Mouse (Mus musculus) lung, embryonic 15.5 days (tissue): ENCODE results near the gene Vac14. TPM values are rescaled to one million over a fixed set of nuclear protein-coding genes. Genes with fewer than 3 reads are reported as not detected.
A peak's percentile ranks its signal among the peaks of the same experiment; 100 is the strongest.

ENCODE experiments used
- ATAC-seq: fragments of 200-750 bp; cut with Nextera tagmentation; 2 replicates; pipeline ENCODE4 v1.8.0; 2017; ENCODE audit warnings: moderate number of reproducible peaks, borderline replicate concordance; ENCODE audit not compliant: low FRiP score, low TSS enrichment; ENCODE audit errors: extremely low read depth
- H3K27ac ChIP-seq: fragments of 300-500 bp; sonication (generic); 2 replicates; pipeline ENCODE4 v1.5.1; 2015; ENCODE audit warnings: moderate library complexity, mild to moderate bottlenecking, inconsistent platforms
- H3K27me3 ChIP-seq: fragments of 300-500 bp; sonication (generic); 2 replicates; pipeline ENCODE4 v1.6.1; 2015; ENCODE audit warnings: inconsistent platforms
- H3K36me3 ChIP-seq: fragments of 300-500 bp; sonication (generic); 2 replicates; pipeline ENCODE4 v1.6.1; 2015; ENCODE audit warnings: inconsistent platforms
- H3K4me1 ChIP-seq: fragments of 300-500 bp; sonication (generic); 2 replicates; pipeline ENCODE4 v1.6.1; 2015; ENCODE audit warnings: inconsistent platforms
- H3K4me2 ChIP-seq: fragments of 300-500 bp; sonication (generic); 2 replicates; pipeline ENCODE4 v1.6.1; 2015; ENCODE audit warnings: inconsistent platforms, mild to moderate bottlenecking, moderate library complexity
- H3K4me3 ChIP-seq: fragments of 300-500 bp; sonication (generic); 2 replicates; pipeline ENCODE4 v1.5.1; 2015; ENCODE audit warnings: mild to moderate bottlenecking, inconsistent platforms
- H3K9ac ChIP-seq: fragments of 300-500 bp; sonication (generic); 2 replicates; pipeline ENCODE4 v1.6.1; 2015; ENCODE audit warnings: inconsistent platforms
- H3K9me3 ChIP-seq: fragments of 300-500 bp; sonication (generic); 2 replicates; pipeline ENCODE4 v1.6.1; 2016; ENCODE audit warnings: inconsistent platforms
- WGBS: fragments of 180-500 bp; shearing (Covaris S2); methylation state at CpG from one replicate; pipeline ENCODE4 v1.1.7; 2015; 5-methylcytosine and 5-hydroxymethylcytosine counted together
- polyA plus RNA-seq: library from polyadenylated mRNA; unstranded; fragments of >200 nt; fragmentation: Nextera tagmentation; extraction: Ambion mirVana; gene quantifications from 2 replicates; pipeline ENCODE4 v1.2.1, GENCODE M21; 2015

Gene Vac14
- polyA plus RNA-seq, 1 experiment from 2014 or later, result 18.2 TPM

DNA sequence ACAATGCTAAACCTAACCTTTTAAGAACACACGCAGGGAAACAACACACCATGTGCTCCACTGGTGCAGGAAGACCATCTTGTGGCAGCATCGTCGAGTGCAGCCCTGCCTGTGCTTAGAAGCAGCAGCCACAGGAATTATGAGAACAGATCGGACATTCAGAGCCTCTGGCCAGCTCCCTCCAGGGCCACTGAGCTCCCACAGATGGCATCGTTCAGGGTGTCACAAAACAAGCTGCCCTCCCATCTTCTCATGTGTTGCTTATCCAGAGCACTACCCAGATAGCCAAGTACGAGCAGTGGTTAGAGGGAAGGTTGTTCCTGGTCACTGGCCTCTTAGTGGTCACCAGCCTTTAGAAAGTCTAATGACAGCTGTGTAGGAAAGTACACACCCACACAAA, 30.9 kb downstream of the Vac14 start:
- 0 out of 2 replicates have a peak, but pooled peaks cover 5% of the 10 kb centered on the region for H3K36me3 ChIP-seq
- no peak overlapping the region for H3K4me3 ChIP-seq
- H3K4me1 ChIP-seq, result no peaks in the 10 kb centered on the region
- H3K27ac ChIP-seq, result no peak overlapping the region
- no peak overlapping the region for H3K4me2 ChIP-seq
- 83% methylated on average over 6 of the region's 6 CpGs for WGBS
- no peaks in the 10 kb centered on the region for H3K27me3 ChIP-seq
- H3K9me3 ChIP-seq, result no peaks in the 10 kb centered on the region
- H3K9ac ChIP-seq, result no peak overlapping the region
- ATAC-seq, result no peak

DNA sequence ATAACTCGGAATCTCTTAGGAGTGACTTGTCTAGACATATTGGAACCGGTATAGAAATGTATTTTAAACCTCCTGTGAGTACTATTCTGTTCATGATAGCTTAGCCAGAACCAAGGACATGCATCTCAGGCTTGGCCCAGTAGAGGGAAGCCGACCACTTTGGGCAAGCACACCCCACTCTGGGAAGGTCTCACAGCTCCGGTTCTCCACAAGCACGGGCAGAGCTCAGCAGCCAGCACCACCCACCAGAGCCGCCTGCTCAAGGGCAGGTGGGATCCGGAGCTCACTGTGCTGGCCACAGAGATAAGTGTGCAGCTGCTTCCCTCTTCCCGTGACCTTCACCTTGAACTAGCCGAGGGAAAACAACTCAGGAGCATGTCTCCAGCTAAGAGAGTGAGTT, 32.5 kb downstream of the Vac14 start:
- Histone ChIP-seq H3K4me2 (no peak overlapping the region), H3K27ac (no peak overlapping the region), H3K9me3 (no peaks in the 10 kb centered on the region), H3K36me3 (0 out of 2 replicates have a peak, but pooled peaks cover under 1% of the 10 kb centered on the region), H3K9ac (no peak overlapping the region), H3K4me3 (no peak overlapping the region), H3K27me3 (no peaks in the 10 kb centered on the region), H3K4me1 (no peaks in the 10 kb centered on the region)
- 0 out of 2 replicates have a peak, but pooled peaks have one; percentile 23 for ATAC-seq
- WGBS, result 66% methylated on average over 9 of the region's 9 CpGs

DNA sequence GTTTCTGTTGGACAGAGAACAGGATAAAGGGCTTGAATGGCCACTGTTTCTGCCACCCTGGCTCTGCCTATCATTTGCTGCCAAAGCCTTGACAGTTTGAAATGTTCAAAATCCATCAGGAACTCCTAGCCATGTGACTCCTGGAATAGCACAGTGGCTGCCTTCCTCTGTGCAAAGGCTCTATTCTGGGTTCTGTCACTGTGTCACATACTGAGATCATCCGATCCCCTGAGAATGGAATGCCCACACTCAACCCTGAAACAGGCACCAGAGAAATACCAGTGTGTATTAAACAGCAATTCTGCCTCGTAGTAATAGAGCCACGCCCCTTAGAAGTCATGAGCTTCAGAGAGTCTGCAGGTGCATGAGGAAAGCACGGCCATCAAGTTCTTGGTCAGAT, 33.5 kb downstream of the Vac14 start:
- no peaks in the 10 kb centered on the region for H3K9me3 ChIP-seq
- H3K27me3 ChIP-seq, result no peaks in the 10 kb centered on the region
- H3K4me1 ChIP-seq, result no peaks in the 10 kb centered on the region
- H3K36me3 ChIP-seq, result no peaks in the 10 kb centered on the region
- no peak overlapping the region for H3K4me2 ChIP-seq
- H3K9ac ChIP-seq, result no peak overlapping the region
- no peak overlapping the region for H3K27ac ChIP-seq
- WGBS, result 70% methylated on average over 4 of the region's 4 CpGs
- no peak for ATAC-seq
- H3K4me3 ChIP-seq, result no peak overlapping the region

DNA sequence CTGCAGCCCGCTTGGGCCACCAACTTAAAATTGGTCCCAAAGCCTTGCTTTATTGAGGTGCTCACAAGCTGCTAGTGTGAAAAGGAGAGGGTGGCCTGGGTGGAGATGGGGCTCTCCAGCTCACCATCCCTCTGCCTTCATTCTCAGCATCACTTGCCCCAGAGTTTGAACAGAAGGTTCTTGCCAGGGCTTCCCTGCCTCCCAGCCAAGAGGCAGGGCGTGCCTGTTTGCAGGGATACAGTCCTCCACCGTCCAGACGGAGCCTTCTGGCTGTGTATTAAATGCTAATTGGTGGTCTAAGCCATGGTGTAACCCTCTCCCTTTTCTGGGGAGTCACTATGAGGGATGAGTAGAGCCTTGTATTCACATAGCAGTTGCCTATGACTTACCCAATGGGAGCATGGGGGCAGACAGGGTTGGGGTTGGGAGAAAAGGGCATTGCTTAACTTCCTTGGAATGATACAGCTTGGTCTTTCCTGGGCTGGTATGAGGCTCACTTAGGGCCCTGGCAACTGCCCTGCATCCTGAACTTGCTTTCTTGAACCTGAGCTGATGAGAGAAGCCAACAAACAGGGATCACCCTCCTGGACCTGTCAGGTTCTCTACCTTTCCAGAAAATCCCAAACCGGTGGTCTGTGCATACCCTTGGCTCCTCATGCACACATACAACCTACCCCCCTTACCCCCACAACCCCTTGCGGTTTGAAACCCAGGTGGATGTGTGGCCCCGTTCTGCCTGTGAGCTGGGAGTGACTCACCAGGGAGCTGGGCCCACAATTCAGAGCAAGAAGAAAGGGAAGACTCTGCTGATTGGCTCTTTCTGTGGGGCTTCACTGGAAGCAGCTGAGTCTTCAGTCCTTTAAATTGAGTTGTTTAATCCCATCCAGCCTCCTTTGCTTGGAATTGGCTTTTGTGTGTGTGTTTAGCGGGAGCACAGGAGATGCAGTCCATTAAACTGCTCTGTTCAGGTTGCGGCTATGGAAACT, 36.0 kb downstream of the Vac14 start:
- ATAC-seq, result no peak
- 87% methylated on average over 9 of the region's 9 CpGs for WGBS
- Histone ChIP-seq H3K27me3 (no peaks in the 10 kb centered on the region), H3K4me2 (no peak overlapping the region), H3K9ac (no peak overlapping the region), H3K4me3 (no peak overlapping the region), H3K4me1 (no peaks in the 10 kb centered on the region), H3K36me3 (no peaks in the 10 kb centered on the region), H3K27ac (no peak overlapping the region), H3K9me3 (no peaks in the 10 kb centered on the region)

DNA sequence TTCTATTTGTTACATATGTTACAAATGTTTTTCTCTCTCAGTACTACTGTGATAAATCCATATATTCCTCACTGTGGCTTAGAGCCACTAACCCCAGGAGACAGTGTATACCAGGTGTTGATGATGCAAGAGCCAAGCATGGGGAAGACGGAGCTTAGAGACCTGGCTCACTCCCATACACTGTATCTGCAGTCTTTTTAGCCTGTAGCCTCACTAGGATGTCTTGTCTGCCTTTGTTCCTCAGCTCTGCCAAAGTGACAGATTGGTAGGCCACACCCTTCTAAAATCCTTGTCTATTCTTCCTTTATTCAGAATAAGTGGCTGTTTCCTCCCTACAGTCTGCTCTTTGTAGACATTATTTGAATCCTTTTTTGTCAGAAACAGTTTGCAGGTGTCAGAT, 37.4 kb downstream of the Vac14 start:
- WGBS, result 78% methylated on average over 1 of the region's 1 CpGs
- Histone ChIP-seq H3K27ac (no peak overlapping the region), H3K4me2 (no peak overlapping the region), H3K27me3 (no peaks in the 10 kb centered on the region), H3K9me3 (no peaks in the 10 kb centered on the region), H3K9ac (no peak overlapping the region), H3K4me3 (no peak overlapping the region), H3K4me1 (no peaks in the 10 kb centered on the region), H3K36me3 (0 out of 2 replicates have a peak, but pooled peaks cover 2% of the 10 kb centered on the region)
- ATAC-seq, result no peak

DNA sequence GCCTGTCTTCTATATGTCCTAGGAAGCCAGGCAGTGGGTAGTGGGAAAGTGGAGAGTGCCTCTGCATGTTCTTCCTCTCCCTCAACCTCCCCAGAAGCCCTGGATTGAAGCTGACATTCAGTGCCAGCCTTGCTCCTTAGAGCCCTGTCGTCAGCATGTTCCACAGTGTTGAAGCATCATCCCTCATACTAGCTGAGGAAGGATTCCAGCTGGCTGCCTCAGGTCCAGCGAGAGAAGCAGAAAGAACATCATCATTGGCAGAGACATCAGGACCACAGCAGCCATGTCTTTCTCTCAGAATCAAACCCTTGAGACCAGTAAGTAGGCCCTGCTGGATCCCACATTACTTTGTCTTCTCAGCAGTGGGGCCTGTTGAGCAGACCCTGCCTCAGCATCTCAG, 39.3 kb downstream of the Vac14 start:
- H3K4me3 ChIP-seq, result no peak overlapping the region
- 0 out of 2 replicates have a peak, but pooled peaks cover 5% of the 10 kb centered on the region for H3K36me3 ChIP-seq
- no peak for ATAC-seq
- no peaks in the 10 kb centered on the region for H3K4me1 ChIP-seq
- H3K9ac ChIP-seq, result no peak overlapping the region
- H3K27ac ChIP-seq, result no peak overlapping the region
- H3K4me2 ChIP-seq, result no peak overlapping the region
- H3K9me3 ChIP-seq, result no peaks in the 10 kb centered on the region
- 55% methylated on average over 2 of the region's 2 CpGs for WGBS
- no peaks in the 10 kb centered on the region for H3K27me3 ChIP-seq

DNA sequence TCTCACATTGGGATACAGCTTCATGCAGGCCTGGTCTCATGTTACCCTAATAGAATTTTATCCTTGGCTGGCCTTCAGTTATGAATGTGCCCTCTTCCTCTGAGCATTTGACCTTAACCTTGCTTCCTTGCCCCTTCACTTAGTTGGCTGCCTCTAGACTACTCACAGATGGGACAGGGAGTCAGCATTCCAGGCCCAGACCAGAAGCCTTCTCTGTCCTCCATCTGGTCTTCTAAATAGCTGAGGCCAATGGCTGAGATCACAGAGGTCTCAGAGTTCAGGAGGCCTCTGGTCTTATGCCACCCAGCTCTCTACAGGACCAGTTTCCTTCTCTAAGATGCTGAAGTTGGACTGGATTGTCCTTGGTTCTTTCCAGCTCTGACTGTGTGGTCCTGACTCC, 41.7 kb downstream of the Vac14 start:
- H3K9ac ChIP-seq, result no peak overlapping the region
- H3K9me3 ChIP-seq, result no peaks in the 10 kb centered on the region
- no peak overlapping the region for H3K27ac ChIP-seq
- 0 out of 2 replicates have a peak, but pooled peaks cover 8% of the 10 kb centered on the region for H3K4me1 ChIP-seq
- H3K4me3 ChIP-seq, result no peak overlapping the region
- H3K36me3 ChIP-seq, result 0 out of 2 replicates have a peak, but pooled peaks cover 5% of the 10 kb centered on the region
- no peak for ATAC-seq
- H3K27me3 ChIP-seq, result no peaks in the 10 kb centered on the region
- no peak overlapping the region for H3K4me2 ChIP-seq

DNA sequence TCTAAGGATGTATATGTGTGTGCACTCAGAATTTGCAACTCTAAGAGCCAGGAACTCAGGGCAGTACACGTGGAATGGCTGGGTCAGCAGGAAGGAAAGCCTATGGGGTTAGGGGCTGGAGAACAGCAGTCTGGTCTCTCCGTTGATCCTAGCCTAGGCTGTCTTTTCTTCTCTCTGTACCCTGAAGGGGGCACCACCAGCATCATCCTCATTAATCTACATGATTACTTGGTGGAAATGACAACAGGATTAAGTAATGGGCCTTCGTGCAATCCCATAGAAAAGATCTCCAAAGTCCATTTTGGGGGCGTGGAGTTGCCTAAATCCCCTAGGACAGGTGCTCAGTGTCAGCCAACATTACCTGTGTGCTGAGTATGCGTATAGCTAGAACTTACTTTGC, 44.2 kb downstream of the Vac14 start:
- no peak overlapping the region for H3K9ac ChIP-seq
- 74% methylated on average over 5 of the region's 5 CpGs for WGBS
- no peak for ATAC-seq
- H3K36me3 ChIP-seq, result 0 out of 2 replicates have a peak, but pooled peaks cover 5% of the 10 kb centered on the region
- H3K4me1 ChIP-seq, result 0 out of 2 replicates have a peak, but pooled peaks cover 8% of the 10 kb centered on the region
- no peak overlapping the region for H3K4me2 ChIP-seq
- no peak overlapping the region for H3K27ac ChIP-seq
- no peaks in the 10 kb centered on the region for H3K9me3 ChIP-seq
- H3K27me3 ChIP-seq, result no peaks in the 10 kb centered on the region
- H3K4me3 ChIP-seq, result no peak overlapping the region

DNA sequence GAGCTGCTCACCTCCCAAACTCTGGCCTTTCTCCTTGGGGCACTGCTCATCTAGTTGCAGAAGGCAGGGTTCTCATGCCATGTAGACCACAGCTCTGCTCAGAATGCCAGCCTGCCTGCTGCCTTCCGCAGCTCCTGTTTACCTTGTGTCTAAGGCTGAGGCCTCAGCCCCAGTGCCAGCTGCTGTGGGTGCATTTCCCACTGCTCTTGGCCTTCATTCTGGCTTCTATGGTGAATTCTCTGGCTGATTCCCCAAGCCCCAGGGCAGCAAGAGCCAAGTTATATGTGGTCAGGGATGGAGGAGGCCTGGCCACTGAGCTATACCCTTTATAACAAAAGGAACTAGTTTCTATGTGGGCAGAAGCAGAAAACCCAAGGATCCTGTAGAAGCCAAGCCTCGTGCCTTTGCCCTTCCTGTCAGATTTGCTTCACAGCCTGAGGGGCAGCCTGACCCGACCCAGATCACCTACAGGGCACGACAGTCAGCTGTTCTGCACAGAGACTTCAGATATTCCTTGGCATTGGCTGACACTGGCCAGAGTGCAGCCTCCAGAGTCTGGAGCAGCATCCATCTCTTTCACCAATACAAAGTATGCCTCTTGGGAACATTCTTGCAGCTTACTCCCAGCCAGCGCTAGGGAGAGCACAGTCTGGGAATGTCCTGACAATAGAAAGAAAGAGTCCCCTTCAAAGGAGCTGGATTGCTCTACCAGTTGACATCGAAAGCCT, 44.8 kb downstream of the Vac14 start:
- ATAC-seq, result no peak
- H3K4me1 ChIP-seq, result 0 out of 2 replicates have a peak, but pooled peaks cover 11% of the 10 kb centered on the region
- H3K9ac ChIP-seq, result no peak overlapping the region
- H3K4me2 ChIP-seq, result no peak overlapping the region
- no peak overlapping the region for H3K27ac ChIP-seq
- no peaks in the 10 kb centered on the region for H3K9me3 ChIP-seq
- H3K27me3 ChIP-seq, result no peaks in the 10 kb centered on the region
- no peak overlapping the region for H3K4me3 ChIP-seq
- H3K36me3 ChIP-seq, result 0 out of 2 replicates have a peak, but pooled peaks cover 5% of the 10 kb centered on the region
- WGBS, result 77% methylated on average over 6 of the region's 6 CpGs

DNA sequence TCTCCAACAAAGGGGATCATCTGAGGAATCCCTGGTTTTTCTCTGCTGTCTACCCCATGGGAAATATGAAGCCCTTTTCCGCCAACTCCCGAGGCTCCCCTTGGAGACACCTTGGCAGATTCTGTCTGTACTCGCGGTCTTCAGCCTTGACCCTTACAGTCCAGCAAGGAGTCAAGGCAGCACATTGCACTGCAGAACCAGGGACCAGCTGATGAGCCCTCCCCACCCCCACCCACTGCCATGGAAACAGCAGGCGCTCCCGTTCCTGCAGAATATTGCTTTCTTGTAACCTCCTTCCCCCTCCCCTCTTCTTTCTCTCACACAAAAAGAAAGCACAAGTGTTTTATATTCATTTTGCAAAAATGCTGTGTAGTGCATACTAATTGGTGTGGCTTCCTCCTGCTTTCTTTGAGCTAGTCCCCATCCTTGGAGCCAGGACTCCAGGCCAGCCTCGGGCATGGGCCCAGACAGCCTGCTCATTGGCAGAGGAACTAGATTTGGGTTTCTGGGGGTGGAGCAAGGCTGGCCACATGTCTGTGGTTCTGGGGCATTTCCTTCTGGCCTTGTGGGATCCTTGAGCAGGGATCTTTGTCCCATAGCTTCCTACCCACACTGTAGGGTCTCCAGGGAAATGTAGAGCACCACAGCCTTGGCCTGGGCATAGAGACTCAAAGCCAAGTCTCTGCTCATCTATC, 46.0 kb downstream of the Vac14 start:
- Histone ChIP-seq H3K27ac (no peak overlapping the region), H3K4me3 (no peak overlapping the region), H3K27me3 (no peaks in the 10 kb centered on the region), H3K36me3 (0 out of 2 replicates have a peak, but pooled peaks cover 5% of the 10 kb centered on the region), H3K4me1 (0 out of 2 replicates have a peak, but pooled peaks cover 16% of the 10 kb centered on the region), H3K4me2 (no peak overlapping the region), H3K9ac (no peak overlapping the region), H3K9me3 (no peaks in the 10 kb centered on the region)
- 69% methylated on average over 7 of the region's 7 CpGs for WGBS
- no peak for ATAC-seq

DNA sequence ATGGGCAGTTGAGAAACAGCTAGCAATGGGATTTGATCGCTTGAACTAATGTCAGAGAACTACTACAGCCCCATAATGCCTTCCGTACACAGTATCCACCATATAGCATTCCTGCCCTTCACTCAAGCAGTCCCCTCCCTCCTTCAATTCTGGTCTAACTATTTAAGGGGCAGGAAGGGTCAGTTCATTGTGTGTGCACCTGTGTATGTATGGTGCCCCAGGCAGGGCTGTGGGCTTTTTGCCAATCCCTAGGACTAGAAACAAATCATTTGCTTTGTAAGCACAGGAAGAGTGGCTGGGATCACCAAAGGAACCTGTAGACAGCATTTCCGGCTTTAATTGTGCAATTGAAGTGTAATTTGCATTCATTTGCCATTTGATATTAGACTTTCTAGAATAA, 46.6 kb downstream of the Vac14 start:
- no peak overlapping the region for H3K9ac ChIP-seq
- H3K9me3 ChIP-seq, result no peaks in the 10 kb centered on the region
- no peak overlapping the region for H3K27ac ChIP-seq
- peaks cover 22% of the 10 kb centered on the region for H3K4me1 ChIP-seq
- no peak overlapping the region for H3K4me2 ChIP-seq
- H3K4me3 ChIP-seq, result no peak overlapping the region
- H3K27me3 ChIP-seq, result no peaks in the 10 kb centered on the region
- 73% methylated on average over 3 of the region's 3 CpGs for WGBS
- ATAC-seq, result no peak
- 0 out of 2 replicates have a peak, but pooled peaks cover 5% of the 10 kb centered on the region for H3K36me3 ChIP-seq
